Mouse (Mus musculus): ENCODE data around the gene Fam234a. TPM values are rescaled to one million over a fixed set of nuclear protein-coding genes. Genes with fewer than 3 reads are reported as not detected.
"Not testable (repeated sequence)": the region's sequence is repeated elsewhere in the genome, so short reads cannot be mapped to it uniquely, and the experiment has no call there.

Fam234a gene
- polyA plus RNA-seq, 1 experiment from 2014 or later = 49.6 TPM

DNA sequence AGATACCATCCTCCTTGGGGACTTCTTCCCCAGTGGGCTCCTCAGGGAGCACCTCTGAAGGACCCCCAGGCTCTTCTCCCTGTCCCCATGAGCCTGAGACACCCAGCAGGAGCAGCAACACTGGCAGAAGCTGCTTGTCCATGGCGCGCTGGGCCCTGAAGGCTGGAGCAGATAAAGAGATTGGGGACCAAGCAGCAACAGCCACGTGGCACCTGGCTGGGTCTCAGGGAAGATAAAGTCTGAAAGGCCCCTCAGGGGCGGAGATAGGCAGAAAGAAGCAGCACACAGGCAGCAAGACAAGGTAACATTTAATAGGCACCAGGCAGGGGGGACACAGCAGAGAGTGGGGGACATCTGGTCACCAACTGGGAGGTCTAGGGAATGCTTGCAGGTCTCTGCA is 45.1 kb downstream of the Fam234a start, which contains the start of gene Pdia2:
Gene Pdia2, minus strand, starts transcription at position 196 of the 400 bp plus-strand sequence.
- Histone ChIP-seq H3K9me3 (ENCODE audit: control insufficient read depth, low read length) (no peaks in the 10 kb centered on the region), H3K27ac (ENCODE audit: low read length) (no peak within 1 kb of the TSS), H3K4me1 (replicated peaks; ENCODE audit: control insufficient read depth, insufficient read depth, low read length) (peaks cover 19% of the 10 kb centered on the region), H3K9ac (ENCODE audit: low read length) (no peak within 1 kb of the TSS), H3K27me3 (ENCODE audit: control insufficient read depth, insufficient read depth, low read depth, low read length) (peaks cover 33% of the 10 kb centered on the region), H3K36me3 (ENCODE audit: control insufficient read depth, insufficient read depth, low read length) (peaks cover 16% of the 10 kb centered on the region), H3K4me3 (ENCODE audit: low read length) (no peak within 1 kb of the TSS), H3K4me2 (ENCODE audit: low read depth, low read length) (no peak within 1 kb of the TSS)
- 74% methylated on average over 4 of the region's 4 CpGs for WGBS
- ATAC-seq (ENCODE audit: low read depth) = no peak

GRCm38 (mm10) chr17:26192481-26193190 is 51.4 kb downstream of the Fam234a start:
- Histone ChIP-seq H3K27ac (ENCODE audit: low read length) (no peak overlapping the region), H3K4me2 (ENCODE audit: low read depth, low read length) (no peak overlapping the region), H3K9ac (ENCODE audit: low read length) (no peak overlapping the region), H3K27me3 (ENCODE audit: control insufficient read depth, insufficient read depth, low read depth, low read length) (no peaks in the 10 kb centered on the region), H3K9me3 (ENCODE audit: control insufficient read depth, low read length) (no peaks in the 10 kb centered on the region), H3K4me1 (replicated peaks; ENCODE audit: control insufficient read depth, insufficient read depth, low read length) (no peaks in the 10 kb centered on the region), H3K4me3 (ENCODE audit: low read length) (no peak overlapping the region), H3K36me3 (ENCODE audit: control insufficient read depth, insufficient read depth, low read length) (peaks cover 46% of the 10 kb centered on the region)
- ATAC-seq (ENCODE audit: low read depth) = no peak
- WGBS = 94% methylated on average over 15 of the region's 15 CpGs

- peaks cover 43% of the 10 kb centered on the region for H3K36me3 ChIP-seq (ENCODE audit: control insufficient read depth, insufficient read depth, low read length)
- not testable (repeated sequence) for H3K9ac ChIP-seq (ENCODE audit: low read length); H3K9me3 ChIP-seq (ENCODE audit: control insufficient read depth, low read length); H3K4me3 ChIP-seq (ENCODE audit: low read length); H3K4me1 ChIP-seq (replicated peaks; ENCODE audit: control insufficient read depth, insufficient read depth, low read length); H3K27ac ChIP-seq (ENCODE audit: low read length); H3K4me2 ChIP-seq (ENCODE audit: low read depth, low read length); ATAC-seq (ENCODE audit: low read depth); H3K27me3 ChIP-seq (ENCODE audit: control insufficient read depth, insufficient read depth, low read depth, low read length)
- WGBS = 88% methylated on average over 7 of the region's 7 CpGs
Observed at GRCm38 (mm10) chr17:26191486-26191885, 52.6 kb downstream of the Fam234a start.

- WGBS = 94% methylated on average over 11 of the region's 11 CpGs
- no peak for ATAC-seq (ENCODE audit: low read depth)
- Histone ChIP-seq H3K9me3 (ENCODE audit: control insufficient read depth, low read length) (no peaks in the 10 kb centered on the region), H3K9ac (ENCODE audit: low read length) (no peak overlapping the region), H3K4me1 (replicated peaks; ENCODE audit: control insufficient read depth, insufficient read depth, low read length) (no peaks in the 10 kb centered on the region), H3K4me3 (ENCODE audit: low read length) (no peak overlapping the region), H3K4me2 (ENCODE audit: low read depth, low read length) (no peak overlapping the region), H3K36me3 (ENCODE audit: control insufficient read depth, insufficient read depth, low read length) (peaks cover 43% of the 10 kb centered on the region), H3K27ac (ENCODE audit: low read length) (no peak overlapping the region), H3K27me3 (ENCODE audit: control insufficient read depth, insufficient read depth, low read depth, low read length) (no peaks in the 10 kb centered on the region)
Observed at GRCm38 (mm10) chr17:26188091-26188805, 55.8 kb downstream of the Fam234a start.

- Histone ChIP-seq H3K9me3 (ENCODE audit: control insufficient read depth, low read length) (no peaks in the 10 kb centered on the region), H3K36me3 (ENCODE audit: control insufficient read depth, insufficient read depth, low read length) (peaks cover 41% of the 10 kb centered on the region), H3K27ac (ENCODE audit: low read length) (no peak overlapping the region), H3K4me1 (replicated peaks; ENCODE audit: control insufficient read depth, insufficient read depth, low read length) (no peaks in the 10 kb centered on the region), H3K9ac (ENCODE audit: low read length) (no peak overlapping the region), H3K4me2 (ENCODE audit: low read depth, low read length) (no peak overlapping the region), H3K4me3 (ENCODE audit: low read length) (no peak overlapping the region), H3K27me3 (ENCODE audit: control insufficient read depth, insufficient read depth, low read depth, low read length) (no peaks in the 10 kb centered on the region)
- ATAC-seq (ENCODE audit: low read depth) = no peak
- 97% methylated on average over 5 of the region's 5 CpGs for WGBS
Observed at GRCm38 (mm10) chr17:26187592-26187991, 56.5 kb downstream of the Fam234a start.

- no peaks in the 10 kb centered on the region for H3K9me3 ChIP-seq (ENCODE audit: control insufficient read depth, low read length)
- H3K36me3 ChIP-seq (ENCODE audit: control insufficient read depth, insufficient read depth, low read length) = peaks cover 19% of the 10 kb centered on the region
- no peak overlapping the region for H3K9ac ChIP-seq (ENCODE audit: low read length)
- WGBS = 95% methylated on average over 3 of the region's 3 CpGs
- no peak overlapping the region for H3K4me3 ChIP-seq (ENCODE audit: low read length)
- no peak overlapping the region for H3K27ac ChIP-seq (ENCODE audit: low read length)
- no peak overlapping the region for H3K4me2 ChIP-seq (ENCODE audit: low read depth, low read length)
- no peak for ATAC-seq (ENCODE audit: low read depth)
- H3K27me3 ChIP-seq (ENCODE audit: control insufficient read depth, insufficient read depth, low read depth, low read length) = no peaks in the 10 kb centered on the region
- no peaks in the 10 kb centered on the region for H3K4me1 ChIP-seq (replicated peaks; ENCODE audit: control insufficient read depth, insufficient read depth, low read length)
Observed at GRCm38 (mm10) chr17:26181179-26181578, 62.9 kb downstream of the Fam234a start.

GRCm38 (mm10) chr17:26178611-26179010 is 65.4 kb downstream of the Fam234a start:
- no peak overlapping the region for H3K27ac ChIP-seq (ENCODE audit: low read length)
- no peak overlapping the region for H3K9ac ChIP-seq (ENCODE audit: low read length)
- H3K27me3 ChIP-seq (ENCODE audit: control insufficient read depth, insufficient read depth, low read depth, low read length) = no peaks in the 10 kb centered on the region
- H3K9me3 ChIP-seq (ENCODE audit: control insufficient read depth, low read length) = no peaks in the 10 kb centered on the region
- ATAC-seq (ENCODE audit: low read depth) = no peak
- H3K4me3 ChIP-seq (ENCODE audit: low read length) = no peak overlapping the region
- H3K4me1 ChIP-seq (replicated peaks; ENCODE audit: control insufficient read depth, insufficient read depth, low read length) = no peaks in the 10 kb centered on the region
- no peak overlapping the region for H3K4me2 ChIP-seq (ENCODE audit: low read depth, low read length)
- H3K36me3 ChIP-seq (ENCODE audit: control insufficient read depth, insufficient read depth, low read length) = peaks cover 13% of the 10 kb centered on the region; the same call in 1 of the 2 replicates

GRCm38 (mm10) chr17:26175248-26175647 is 68.8 kb downstream of the Fam234a start:
- H3K4me3 ChIP-seq (ENCODE audit: low read length); H3K9me3 ChIP-seq (ENCODE audit: control insufficient read depth, low read length); H3K27ac ChIP-seq (ENCODE audit: low read length); H3K27me3 ChIP-seq (ENCODE audit: control insufficient read depth, insufficient read depth, low read depth, low read length); H3K4me1 ChIP-seq (replicated peaks; ENCODE audit: control insufficient read depth, insufficient read depth, low read length); H3K9ac ChIP-seq (ENCODE audit: low read length); H3K4me2 ChIP-seq (ENCODE audit: low read depth, low read length); ATAC-seq (ENCODE audit: low read depth): not testable (repeated sequence)
- 85% methylated on average over 2 of the region's 2 CpGs for WGBS
- H3K36me3 ChIP-seq (ENCODE audit: control insufficient read depth, insufficient read depth, low read length) = peaks cover 10% of the 10 kb centered on the region; the same call in 1 of the 2 replicates

- WGBS = 76% methylated on average over 2 of the region's 2 CpGs
- H3K36me3 ChIP-seq (ENCODE audit: control insufficient read depth, insufficient read depth, low read length) = no peaks in the 10 kb centered on the region
- no peak overlapping the region for H3K27ac ChIP-seq (ENCODE audit: low read length)
- H3K4me1 ChIP-seq (replicated peaks; ENCODE audit: control insufficient read depth, insufficient read depth, low read length) = no peaks in the 10 kb centered on the region
- no peak overlapping the region for H3K4me3 ChIP-seq (ENCODE audit: low read length)
- no peak overlapping the region for H3K4me2 ChIP-seq (ENCODE audit: low read depth, low read length)
- no peak overlapping the region for H3K9ac ChIP-seq (ENCODE audit: low read length)
- no peaks in the 10 kb centered on the region for H3K9me3 ChIP-seq (ENCODE audit: control insufficient read depth, low read length)
- ATAC-seq (ENCODE audit: low read depth) = no peak
- no peaks in the 10 kb centered on the region for H3K27me3 ChIP-seq (ENCODE audit: control insufficient read depth, insufficient read depth, low read depth, low read length)
Observed at GRCm38 (mm10) chr17:26168039-26168438, 76.0 kb downstream of the Fam234a start.

Measured in lung, embryonic 16.5 days (tissue).